Comparison of ENCODE assay signal across 17 mouse cellular contexts in genomic region chr19:45447886-45448285, GRCm38 (mm10).
DNase-seq lines count a peak whose midpoint lies in the region; ATAC-seq and TF ChIP-seq lines count a peak whose summit lies in the region.
"Had no signal": no experiment of that assay in that cellular context is flagged by ENCODE, and none has a peak within 500 bp of the region (broad histone marks: within the 10 kb centered on the region; RNA-seq: fewer than 3 reads in every experiment).

No protein-coding gene starts in this region.

- TF ChIP-seq CTCF in hindbrain, postnatal 0 days (IDR thresholded peaks at IDR 0.05; ENCODE audit: low read depth): no peak
- no peak for TF ChIP-seq CTCF in liver, embryonic 14.5 days (IDR thresholded peaks at IDR 0.05; ENCODE audit: low read depth)

- no peak for ATAC-seq in hindbrain, postnatal 0 days
- no peak for ATAC-seq in hindbrain, embryonic 11.5 days (ENCODE audit: low FRiP score)
- no peak for ATAC-seq in liver, embryonic 14.5 days (ENCODE audit: insufficient read depth)
- ATAC-seq: activated CD4-positive, CD25-positive, alpha-beta regulatory T cell, adult 4 months; lung, postnatal 0 days had no signal

- H3K27ac ChIP-seq in hindbrain, postnatal 0 days: peak overlapping the region; percentile 48; the same call in 1 of the 2 replicates
- H3K27ac ChIP-seq in hindbrain, embryonic 11.5 days (ENCODE audit: low read depth, low read length): no peak overlapping the region
- H3K27ac ChIP-seq in liver, embryonic 14.5 days: peak overlapping the region; percentile 49
- H3K27ac ChIP-seq: neural tube, embryonic 12.5 days had no signal

- H3K36me3 ChIP-seq in hindbrain, postnatal 0 days (ENCODE audit: insufficient read depth, low read length): no peaks in the 10 kb centered on the region
- H3K36me3 ChIP-seq in hindbrain, embryonic 11.5 days (ENCODE audit: control insufficient read depth, insufficient read depth, low read length): no peaks in the 10 kb centered on the region
- H3K36me3 ChIP-seq in liver, embryonic 14.5 days (replicated peaks; ENCODE audit: control insufficient read depth, insufficient read depth, low read depth): peaks cover 7% of the 10 kb centered on the region
- H3K36me3 ChIP-seq: neural tube, embryonic 12.5 days had no signal

- H3K4me1 ChIP-seq in hindbrain, postnatal 0 days (ENCODE audit: insufficient read depth, low read length): peaks cover 14% of the 10 kb centered on the region
- no peaks in the 10 kb centered on the region for H3K4me1 ChIP-seq in hindbrain, embryonic 11.5 days (replicated peaks; ENCODE audit: control insufficient read depth, insufficient read depth, low read length)
- H3K4me1 ChIP-seq in liver, embryonic 14.5 days (replicated peaks; ENCODE audit: control insufficient read depth in 2 of 2, insufficient read depth in 2 of 2, low read length in 1 of 2): peaks cover 26 to 28% of the 10 kb centered on the region in 2 experiments

- peak; percentile 80 to 92 for DNase-seq in adrenal gland, adult (ENCODE audit: inconsistent age in 2 of 2, low spot score in 1 of 2)
- DNase-seq in adrenal gland, postnatal 4 days (ENCODE audit: low spot score in 2 of 2): no peak
- no peak for DNase-seq in hindbrain, postnatal 0 days (ENCODE audit: low spot score)
- no peak for DNase-seq in hindbrain, embryonic 11.5 days (ENCODE audit: low spot score)
- peak; percentile 61 for DNase-seq in adrenal gland, adult 8-10 months
- no peak for DNase-seq in liver, embryonic 14.5 days (ENCODE audit: low read depth in 3 of 3, low spot score in 3 of 3)
- DNase-seq in cerebellum, postnatal 4 days (ENCODE audit: low spot score in 2 of 2): no peak
- no peak for DNase-seq in embryo, embryonic 9.5 days (ENCODE audit: extremely low spot score)
- DNase-seq: cerebellum, adult 8-10 months; embryo, embryonic 11 days; heart, adult 18-20 months; kidney, adult 2 months; kidney, postnatal 4 days; layer of hippocampus, postnatal 36 days had no signal

- 95% methylated on average over 1 of the region's 1 CpGs for WGBS in hindbrain, postnatal 0 days
- 97% methylated on average over 1 of the region's 1 CpGs for WGBS in hindbrain, embryonic 11.5 days
- WGBS in liver, embryonic 14.5 days (ENCODE audit: insufficient replicate concordance): 91% methylated on average over 1 of the region's 1 CpGs

- no peak overlapping the region for H3K4me3 ChIP-seq in hindbrain, postnatal 0 days (ENCODE audit: low read length)
- H3K4me3 ChIP-seq in hindbrain, embryonic 11.5 days (ENCODE audit: low read depth, low read length): no peak overlapping the region
- peak overlapping the region; percentile 48 to 68; a peak in 3 of 4 replicates for H3K4me3 ChIP-seq in liver, embryonic 14.5 days (ENCODE audit: insufficient read depth in 1 of 2, low read depth in 2 of 2, low read length in 2 of 2)
- H3K4me3 ChIP-seq: neural tube, embryonic 12.5 days had no signal

- TF ChIP-seq EP300 in liver, embryonic 14.5 days (IDR thresholded peaks at IDR 0.05; ENCODE audit: low read depth): no peak

- no peak overlapping the region for H3K9ac ChIP-seq in hindbrain, postnatal 0 days (replicated peaks; ENCODE audit: low read length)
- H3K9ac ChIP-seq in hindbrain, embryonic 11.5 days (ENCODE audit: low read depth, low read length): no peak overlapping the region
- peak overlapping the region; percentile 93 for H3K9ac ChIP-seq in liver, embryonic 14.5 days (replicated peaks)
- H3K9ac ChIP-seq: neural tube, embryonic 12.5 days had no signal

- no peaks in the 10 kb centered on the region for H3K9me3 ChIP-seq in hindbrain, postnatal 0 days (ENCODE audit: low read length)
- H3K9me3 ChIP-seq in hindbrain, embryonic 11.5 days (ENCODE audit: control insufficient read depth, low read length): no peaks in the 10 kb centered on the region
- H3K9me3 ChIP-seq in liver, embryonic 14.5 days (ENCODE audit: control insufficient read depth, low read length): no peaks in the 10 kb centered on the region
- H3K9me3 ChIP-seq: neural tube, embryonic 12.5 days had no signal

- no peak overlapping the region for H3K4me2 ChIP-seq in hindbrain, postnatal 0 days (ENCODE audit: low read depth, low read length)
- H3K4me2 ChIP-seq in hindbrain, embryonic 11.5 days (replicated peaks; ENCODE audit: low read depth, low read length): no peak overlapping the region
- peak overlapping the region; percentile 79 for H3K4me2 ChIP-seq in liver, embryonic 14.5 days (ENCODE audit: low read depth)
- H3K4me2 ChIP-seq: neural tube, embryonic 12.5 days had no signal

- no peaks in the 10 kb centered on the region for H3K27me3 ChIP-seq in hindbrain, postnatal 0 days (ENCODE audit: insufficient read depth, low read length)
- H3K27me3 ChIP-seq in hindbrain, embryonic 11.5 days (ENCODE audit: control insufficient read depth, insufficient read depth, low read length): no peaks in the 10 kb centered on the region; the same call in 1 of the 2 replicates
- no peaks in the 10 kb centered on the region for H3K27me3 ChIP-seq in liver, embryonic 14.5 days (ENCODE audit: control insufficient read depth, insufficient read depth, low read length)

Comparison
In these comparisons a context has a peak if more than half of its experiments do, and no peak if none do; other contexts are left out.
1. DNase-seq: peak in adrenal gland, adult (2 of 2) and adrenal gland, adult 8-10 months (single experiment); none in adrenal gland, postnatal 4 days (0 of 2), hindbrain, postnatal 0 days (single experiment), hindbrain, embryonic 11.5 days (single experiment), liver, embryonic 14.5 days (0 of 3), cerebellum, postnatal 4 days (0 of 2) and embryo, embryonic 9.5 days (single experiment).
2. H3K4me3 ChIP-seq: peak in liver, embryonic 14.5 days (2 of 2); none in hindbrain, postnatal 0 days (single experiment) and hindbrain, embryonic 11.5 days (single experiment).